ENCODE assay signal across 10 mouse cellular contexts in genomic region chr6:71164394-71164793, GRCm38 (mm10). TPM values are rescaled to one million over a fixed set of nuclear protein-coding genes. Genes with fewer than 3 reads are reported as not detected.
DNase-seq lines count a peak whose midpoint lies in the region; ATAC-seq and TF ChIP-seq lines count a peak whose summit lies in the region.
"Had no signal": no experiment of that assay in that cellular context is flagged by ENCODE, and none has a peak within 500 bp of the region (broad histone marks: within the 10 kb centered on the region; RNA-seq: fewer than 3 reads in every experiment).

No protein-coding gene starts in this region.

- no peak overlapping the region for H3K4me3 ChIP-seq in heart, embryonic 12.5 days
- H3K4me3 ChIP-seq in heart, adult 2 months, result no peak overlapping the region
- H3K4me3 ChIP-seq in ES-Bruce4 (ENCODE audit: low read depth, low read length), result no peak overlapping the region
- no peak overlapping the region for H3K4me3 ChIP-seq in intestine, embryonic 15.5 days (replicated peaks)
- H3K4me3 ChIP-seq in cerebellum, adult 2 months (replicated peaks; ENCODE audit: insufficient read depth, low read depth, low read length), result no peak overlapping the region
- H3K4me3 ChIP-seq: embryonic facial prominence, embryonic 15.5 days had no signal

- H3K79me2 ChIP-seq in heart, adult 2 months (replicated peaks; ENCODE audit: control insufficient read depth, insufficient read depth, low read length), result no peaks in the 10 kb centered on the region

- no peak for TF ChIP-seq POLR2A in heart, adult 2 months (IDR thresholded peaks at IDR 0.05; ENCODE audit: insufficient read depth, low read depth, low read length)
- TF ChIP-seq POLR2A in ES-Bruce4 (IDR thresholded peaks at IDR 0.05; ENCODE audit: insufficient read depth, low read length), result no peak
- TF ChIP-seq POLR2A in cerebellum, adult 2 months (IDR thresholded peaks at IDR 0.05; ENCODE audit: borderline replicate concordance, insufficient read depth, low read length), result no peak

- no peak for TF ChIP-seq EP300 in heart, adult 2 months (IDR thresholded peaks at IDR 0.05; ENCODE audit: insufficient read depth, low read depth, low read length)
- no peak for TF ChIP-seq EP300 in ES-Bruce4 (IDR thresholded peaks at IDR 0.05; ENCODE audit: insufficient read depth, low read depth, low read length)

- 23% methylated on average over 6 of the region's 6 CpGs for WGBS in heart, embryonic 12.5 days
- 40% methylated on average over 6 of the region's 6 CpGs for WGBS in heart, adult 2 months
- WGBS in intestine, embryonic 15.5 days, result 26% methylated on average over 6 of the region's 6 CpGs
- 44% methylated on average over 6 of the region's 6 CpGs for WGBS in cerebellum, adult 2 months

- no peak for TF ChIP-seq CTCF in heart, adult 2 months (IDR thresholded peaks at IDR 0.05)
- TF ChIP-seq CTCF in ES-Bruce4 (IDR thresholded peaks at IDR 0.05; ENCODE audit: low read depth, low read length), result peak; percentile 13
- no peak for TF ChIP-seq CTCF in cerebellum, adult 2 months (IDR thresholded peaks at IDR 0.05; ENCODE audit: borderline replicate concordance, insufficient read depth, low read depth, low read length)

- H3K4me1 ChIP-seq in heart, embryonic 12.5 days (replicated peaks), result 0 out of 2 replicates have a peak, but pooled peaks cover 5% of the 10 kb centered on the region
- no peaks in the 10 kb centered on the region for H3K4me1 ChIP-seq in heart, adult 2 months (ENCODE audit: control insufficient read depth, insufficient read depth, low read length)
- H3K4me1 ChIP-seq in ES-Bruce4 (ENCODE audit: control insufficient read depth, insufficient read depth, low read length), result no peaks in the 10 kb centered on the region
- H3K4me1 ChIP-seq in intestine, embryonic 15.5 days (replicated peaks), result no peaks in the 10 kb centered on the region; the same call in 1 of the 2 replicates
- no peaks in the 10 kb centered on the region for H3K4me1 ChIP-seq in cerebellum, adult 2 months (ENCODE audit: control insufficient read depth, insufficient read depth, low read length)
- H3K4me1 ChIP-seq: embryonic facial prominence, embryonic 15.5 days had no signal

- no peaks in the 10 kb centered on the region for H3K27me3 ChIP-seq in heart, embryonic 12.5 days (replicated peaks)
- no peaks in the 10 kb centered on the region for H3K27me3 ChIP-seq in heart, adult 2 months (ENCODE audit: control insufficient read depth, insufficient read depth, low read length)
- no peaks in the 10 kb centered on the region for H3K27me3 ChIP-seq in ES-Bruce4 (ENCODE audit: control insufficient read depth, insufficient read depth, low read length, poor library complexity, severe bottlenecking)
- H3K27me3 ChIP-seq in intestine, embryonic 15.5 days (replicated peaks), result no peaks in the 10 kb centered on the region
- no peaks in the 10 kb centered on the region for H3K27me3 ChIP-seq in cerebellum, adult 2 months (ENCODE audit: control insufficient read depth, insufficient read depth, low read length)
- H3K27me3 ChIP-seq: embryonic facial prominence, embryonic 15.5 days had no signal

- no peak overlapping the region for H3K9ac ChIP-seq in heart, embryonic 12.5 days
- H3K9ac ChIP-seq in heart, adult 2 months (ENCODE audit: low read depth, low read length), result no peak overlapping the region
- no peak overlapping the region for H3K9ac ChIP-seq in ES-Bruce4 (ENCODE audit: low read depth, poor library complexity, severe bottlenecking)
- no peak overlapping the region for H3K9ac ChIP-seq in intestine, embryonic 15.5 days
- H3K9ac ChIP-seq: embryonic facial prominence, embryonic 15.5 days had no signal

- no peak for DNase-seq in heart, adult 2 months
- peak; percentile 9 for DNase-seq in lung, postnatal 10 days
- no peak for DNase-seq in cerebellum, adult 18-20 months
- no peak for DNase-seq in cerebellum, adult 2 months
- DNase-seq in spleen, postnatal 10 days (ENCODE audit: low spot score in 2 of 2), result no peak

- H3K4me2 ChIP-seq in heart, embryonic 12.5 days, result no peak overlapping the region
- H3K4me2 ChIP-seq in intestine, embryonic 15.5 days (replicated peaks), result no peak overlapping the region
- H3K4me2 ChIP-seq: embryonic facial prominence, embryonic 15.5 days had no signal

- H3K27ac ChIP-seq in heart, embryonic 12.5 days (ENCODE audit: poor library complexity, severe bottlenecking), result no peak overlapping the region
- H3K27ac ChIP-seq in heart, adult 2 months, result no peak overlapping the region
- H3K27ac ChIP-seq in ES-Bruce4 (ENCODE audit: insufficient read depth, low read length), result no peak overlapping the region
- H3K27ac ChIP-seq in intestine, embryonic 15.5 days, result no peak overlapping the region
- H3K27ac ChIP-seq in cerebellum, adult 2 months (ENCODE audit: insufficient read depth, low read length), result no peak overlapping the region
- H3K27ac ChIP-seq: embryonic facial prominence, embryonic 15.5 days had no signal

- no peaks in the 10 kb centered on the region for H3K36me3 ChIP-seq in heart, embryonic 12.5 days
- no peaks in the 10 kb centered on the region for H3K36me3 ChIP-seq in heart, adult 2 months (ENCODE audit: control insufficient read depth, insufficient read depth, low read length)
- H3K36me3 ChIP-seq in ES-Bruce4 (ENCODE audit: control insufficient read depth, insufficient read depth, low read length, poor library complexity, severe bottlenecking), result no peaks in the 10 kb centered on the region
- no peaks in the 10 kb centered on the region for H3K36me3 ChIP-seq in intestine, embryonic 15.5 days
- H3K36me3 ChIP-seq: embryonic facial prominence, embryonic 15.5 days had no signal

- ATAC-seq in heart, embryonic 12.5 days (ENCODE audit: insufficient number of reproducible peaks, low FRiP score), result peak; percentile 22; the same call in 1 of the 2 replicates
- peak; percentile 62 for ATAC-seq in intestine, embryonic 15.5 days

- H3K9me3 ChIP-seq in heart, embryonic 12.5 days (replicated peaks), result no peaks in the 10 kb centered on the region
- no peaks in the 10 kb centered on the region for H3K9me3 ChIP-seq in ES-Bruce4 (replicated peaks; ENCODE audit: control insufficient read depth, insufficient read depth, low read length, poor library complexity, severe bottlenecking)
- H3K9me3 ChIP-seq in intestine, embryonic 15.5 days, result no peaks in the 10 kb centered on the region
- H3K9me3 ChIP-seq: embryonic facial prominence, embryonic 15.5 days had no signal

- intact Hi-C loops in heart, adult 2 months (cut with DNase I), result loop anchor here (10.0 kb wide), 1 partner anchor 110 kb away; the partner anchor contains the start of gene Krcc1

RNA-seq across cellular contexts. Expression of gene Thnsl2, which starts 20.2 kb away (rescaled TPM):
- 2.6 and 4.2 TPM in 2 replicates for polyA plus RNA-seq in heart, embryonic 12.5 days (2016; fragmentation: Nextera tagmentation; extraction: Ambion mirVana)
- 1 to 10 TPM; 3.4 to 4.1 TPM for total RNA-seq in heart, adult 2 months (2021)
- polyA plus RNA-seq in heart, adult 2 months (2012; rRNA removed), result 6.0 and 6.1 TPM in 2 replicates
- polyA plus RNA-seq in ES-Bruce4 (2011; ENCODE audit: insufficient read depth, insufficient read length, low read depth, missing spikeins), result 4.0 and 4.4 TPM in 2 replicates
- polyA plus RNA-seq in intestine, embryonic 15.5 days (2015; fragmentation: Nextera tagmentation; extraction: Ambion mirVana), result 47.4 and 49.6 TPM in 2 replicates
- 6.5 and 6.6 TPM in 2 replicates for polyA plus RNA-seq in cerebellum, adult 2 months (2012; rRNA removed)

RNA-seq across cellular contexts. Expression of gene Fabp1, which starts 35.2 kb away (rescaled TPM):
- 0.50 and 1.0 TPM in 2 replicates for polyA plus RNA-seq in heart, embryonic 12.5 days (2016; fragmentation: Nextera tagmentation; extraction: Ambion mirVana)
- total RNA-seq in heart, adult 2 months (2021), result not detected
- 2.2 TPM in 1 of 2 replicates, not detected in the other for polyA plus RNA-seq in heart, adult 2 months (2012; rRNA removed)
- not detected in 2 replicates for polyA plus RNA-seq in ES-Bruce4 (2011; ENCODE audit: insufficient read depth, insufficient read length, low read depth, missing spikeins)
- polyA plus RNA-seq in intestine, embryonic 15.5 days (2015; fragmentation: Nextera tagmentation; extraction: Ambion mirVana), result 2,291 and 2,664 TPM in 2 replicates
- polyA plus RNA-seq in cerebellum, adult 2 months (2012; rRNA removed), result not detected in 2 replicates
- polyA plus RNA-seq: hindbrain, embryonic 11.5 days had no signal

Comparison
In these comparisons a context has a peak if more than half of its experiments do, and no peak if none do; other contexts are left out.
1. RNA of gene Fabp1, which starts 35.2 kb away (polyA plus RNA-seq): 2,291 to 2,664 TPM in intestine, embryonic 15.5 days; 0.50 to 1.0 TPM in heart, embryonic 12.5 days, 2.2 TPM in heart, adult 2 months, not detected in ES-Bruce4 and not detected in cerebellum, adult 2 months; every median in the first group is over 100 times any median in the second.